Mouse (Mus musculus): ENCODE data around the gene Spata13. TPM values are rescaled to one million over a fixed set of nuclear protein-coding genes. Genes with fewer than 3 reads are reported as not detected.

Spata13 gene
- polyA plus RNA-seq, 1 experiment from 2014 or later, result 0.43 TPM

DNA sequence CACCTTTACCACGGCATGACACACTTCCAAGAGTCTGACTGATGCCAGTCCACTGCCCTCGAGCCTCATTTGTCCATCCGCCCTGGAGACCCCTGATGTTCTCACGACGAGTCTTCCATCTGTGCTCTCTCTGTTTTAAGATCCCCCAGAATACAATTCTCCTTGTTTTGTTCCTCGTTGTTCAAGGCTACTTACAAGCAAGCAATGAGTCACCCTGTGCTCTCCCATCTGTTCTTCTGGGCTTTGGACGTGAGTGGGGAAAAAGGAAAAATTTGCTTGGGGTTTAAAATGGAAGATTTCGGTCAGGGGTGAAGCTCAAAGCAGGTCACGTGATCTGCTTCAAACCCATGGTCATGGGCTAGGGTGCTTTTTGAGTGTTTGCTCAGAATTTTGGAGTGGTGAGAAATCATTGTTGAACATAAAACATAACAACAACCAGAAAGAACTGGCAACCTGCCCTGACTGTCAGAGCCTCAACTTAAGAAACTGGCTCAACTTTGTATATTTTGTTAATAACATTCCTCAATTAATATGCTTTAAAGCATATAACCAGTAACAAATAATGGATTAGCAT lies 3.8 kb upstream of the Spata13 start:
- Histone ChIP-seq H3K27ac (no peak overlapping the region), H3K79me2 (ENCODE audit: inconsistent target) (no peaks in the 10 kb centered on the region), H3K4me3 (ENCODE audit: inconsistent target) (no peak overlapping the region), H3K36me3 (ENCODE audit: inconsistent target) (no peaks in the 10 kb centered on the region)
- WGBS (ENCODE audit: missing documents), result 80% methylated on average over 9 of the region's 9 CpGs

DNA sequence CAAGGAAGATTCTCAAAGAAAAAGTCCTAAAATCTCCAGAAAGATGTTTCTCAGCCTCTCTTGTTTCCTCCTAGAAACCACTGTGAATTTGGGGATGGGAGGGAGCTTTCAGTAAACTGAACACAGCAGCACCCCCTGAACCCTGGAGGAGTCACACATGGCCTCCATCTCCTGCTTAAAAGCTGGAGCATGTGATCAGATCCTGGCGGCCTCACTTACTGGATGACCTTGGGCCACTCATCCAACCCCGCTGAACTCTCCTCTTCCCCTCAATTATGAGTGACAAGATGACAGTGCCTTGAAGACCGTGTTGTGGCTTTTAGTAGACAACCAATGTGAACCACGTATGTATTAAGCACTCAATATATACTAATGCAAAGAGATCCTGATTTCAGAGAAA lies 2.8 kb upstream of the Spata13 start:
- Histone ChIP-seq H3K79me2 (ENCODE audit: inconsistent target) (no peaks in the 10 kb centered on the region), H3K27ac (no peak overlapping the region), H3K36me3 (ENCODE audit: inconsistent target) (no peaks in the 10 kb centered on the region), H3K4me3 (ENCODE audit: inconsistent target) (no peak overlapping the region)
- 93% methylated on average over 4 of the region's 4 CpGs for WGBS (ENCODE audit: missing documents)

DNA sequence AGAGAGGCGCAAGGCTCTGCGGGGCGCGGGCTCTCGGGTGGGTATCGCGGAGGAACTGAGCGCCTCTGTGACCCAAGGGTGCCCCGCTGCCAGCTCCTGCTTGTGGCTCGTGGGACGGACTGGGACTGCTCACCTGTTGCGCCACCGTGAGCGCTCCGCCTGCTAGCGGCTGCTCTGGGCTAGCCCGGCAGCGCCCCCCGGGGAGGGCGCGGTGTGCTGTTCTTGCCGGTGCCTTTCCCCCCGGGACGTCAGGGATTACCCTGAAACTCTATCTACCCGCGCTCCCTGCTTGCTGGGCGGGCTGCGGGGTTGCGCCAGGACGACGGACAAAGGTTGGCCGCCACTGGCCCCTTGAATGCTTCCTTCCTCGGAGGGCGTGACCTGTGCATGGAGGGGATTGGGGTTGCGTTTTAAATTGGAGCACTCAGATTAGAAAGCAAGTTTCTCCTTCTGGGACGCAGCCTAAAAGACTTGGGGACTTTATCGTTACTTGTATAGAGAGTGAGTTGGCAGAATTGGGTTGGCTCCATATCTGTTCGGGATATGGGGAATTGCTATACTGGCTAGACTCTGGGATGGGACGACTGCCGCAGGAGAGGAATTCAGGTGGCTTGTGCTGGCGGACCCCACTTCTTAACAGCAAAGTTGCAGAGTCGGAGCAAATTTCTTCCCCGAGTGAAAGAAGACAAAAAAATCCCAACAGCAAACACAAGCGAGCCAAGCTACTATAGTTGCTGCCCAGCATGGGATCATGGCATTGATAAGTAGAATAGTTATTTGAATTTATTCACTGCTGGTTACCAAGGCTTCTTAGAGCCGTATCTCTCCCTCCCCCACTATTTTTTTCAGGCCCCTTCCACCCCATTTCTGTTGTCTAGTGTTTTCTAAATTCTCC lies 1.3 kb downstream of the Spata13 start:
- H3K27ac ChIP-seq, result no peak overlapping the region
- H3K36me3 ChIP-seq (ENCODE audit: inconsistent target), result no peaks in the 10 kb centered on the region
- no peak overlapping the region for H3K4me3 ChIP-seq (ENCODE audit: inconsistent target)
- H3K79me2 ChIP-seq (ENCODE audit: inconsistent target), result no peaks in the 10 kb centered on the region
- WGBS (ENCODE audit: missing documents), result 2% methylated on average over 43 of the region's 45 CpGs

DNA sequence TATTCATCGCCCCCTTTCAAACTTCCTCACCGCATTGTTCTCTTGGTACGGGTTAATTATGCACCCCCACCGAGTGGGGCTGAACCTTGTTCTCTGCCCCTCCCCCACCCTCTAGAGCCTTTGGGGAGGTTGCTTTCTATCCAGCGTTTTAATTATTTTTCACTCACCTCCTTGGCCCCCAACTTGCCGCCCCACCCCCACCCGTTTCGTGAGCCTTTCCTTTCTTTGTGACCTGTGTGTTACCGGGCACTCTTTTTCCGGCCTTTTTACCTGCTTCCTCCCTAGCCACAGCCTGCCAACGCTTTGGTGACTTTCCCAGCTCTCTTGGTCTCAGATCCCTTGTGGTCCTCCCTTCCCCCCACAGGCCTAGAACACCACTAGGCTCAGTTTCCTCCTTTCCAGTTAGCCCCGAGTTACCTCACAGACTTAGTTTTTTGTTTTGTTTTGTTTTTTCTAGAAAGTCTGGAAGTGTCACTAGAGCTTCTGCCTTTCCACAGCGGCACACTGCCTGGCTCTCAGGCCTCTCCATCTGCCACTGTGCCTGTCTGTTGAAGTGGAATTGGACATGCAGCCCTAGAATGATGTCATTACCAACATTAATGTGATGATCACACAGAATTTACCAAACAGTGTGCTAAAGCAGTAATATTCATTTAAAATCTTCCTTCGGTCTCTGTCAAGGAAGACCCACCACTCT lies 2.3 kb downstream of the Spata13 start:
- H3K4me3 ChIP-seq (ENCODE audit: inconsistent target), result no peak overlapping the region

DNA sequence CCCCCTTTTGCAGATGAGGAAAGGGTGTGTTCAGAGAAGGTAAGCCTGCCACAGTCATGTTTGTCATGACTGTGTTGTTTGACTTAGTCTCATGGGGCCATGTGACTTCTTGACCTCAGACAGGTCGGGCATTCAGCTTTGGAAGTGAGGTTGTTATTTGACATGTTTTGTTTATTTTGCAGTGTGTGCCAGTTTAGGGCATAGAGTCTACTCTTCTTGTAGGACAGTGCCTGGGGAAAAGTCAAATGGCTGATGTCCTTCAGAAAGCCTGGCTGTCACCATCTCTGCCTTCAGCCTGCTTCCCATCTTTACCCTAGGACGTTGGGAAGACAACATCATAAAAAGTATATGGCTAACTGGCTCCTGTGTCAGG lies 2.8 kb downstream of the Spata13 start:
- no peak overlapping the region for H3K4me3 ChIP-seq (ENCODE audit: inconsistent target)
- H3K79me2 ChIP-seq (ENCODE audit: inconsistent target), result no peaks in the 10 kb centered on the region
- no peak overlapping the region for H3K27ac ChIP-seq
- no peaks in the 10 kb centered on the region for H3K36me3 ChIP-seq (ENCODE audit: inconsistent target)
- 71% methylated on average over 2 of the region's 2 CpGs for WGBS (ENCODE audit: missing documents)

More for the DNA sequence above, 2.3 kb downstream of the Spata13 start:
- H3K36me3 ChIP-seq (ENCODE audit: inconsistent target), result no peaks in the 10 kb centered on the region
- H3K79me2 ChIP-seq (ENCODE audit: inconsistent target), result no peaks in the 10 kb centered on the region
- no peak overlapping the region for H3K27ac ChIP-seq
- WGBS (ENCODE audit: missing documents), result 15% methylated on average over 13 of the region's 14 CpGs

DNA sequence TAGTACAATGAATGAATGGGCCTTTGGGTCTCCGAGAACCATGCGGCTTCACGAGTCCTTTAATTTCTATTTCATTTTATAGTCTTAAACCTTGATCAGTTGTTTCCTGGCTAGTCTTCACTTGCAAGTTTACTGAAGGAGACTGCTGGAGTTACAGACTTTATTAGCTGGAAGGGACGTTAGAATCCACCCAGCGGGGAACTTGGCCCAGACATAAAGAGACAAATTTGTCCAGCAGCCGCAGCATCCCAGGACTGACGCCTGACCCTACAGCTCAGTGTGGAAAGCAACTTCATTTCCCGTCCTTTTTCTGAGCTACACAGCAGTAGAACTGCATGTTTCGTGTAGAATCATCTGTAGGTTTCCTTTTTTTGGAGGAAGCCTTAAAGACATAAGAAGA lies 3.2 kb downstream of the Spata13 start:
- Histone ChIP-seq H3K36me3 (ENCODE audit: inconsistent target) (no peaks in the 10 kb centered on the region), H3K27ac (no peak overlapping the region), H3K79me2 (ENCODE audit: inconsistent target) (no peaks in the 10 kb centered on the region), H3K4me3 (ENCODE audit: inconsistent target) (no peak overlapping the region)
- WGBS (ENCODE audit: missing documents), result 90% methylated on average over 9 of the region's 9 CpGs

DNA sequence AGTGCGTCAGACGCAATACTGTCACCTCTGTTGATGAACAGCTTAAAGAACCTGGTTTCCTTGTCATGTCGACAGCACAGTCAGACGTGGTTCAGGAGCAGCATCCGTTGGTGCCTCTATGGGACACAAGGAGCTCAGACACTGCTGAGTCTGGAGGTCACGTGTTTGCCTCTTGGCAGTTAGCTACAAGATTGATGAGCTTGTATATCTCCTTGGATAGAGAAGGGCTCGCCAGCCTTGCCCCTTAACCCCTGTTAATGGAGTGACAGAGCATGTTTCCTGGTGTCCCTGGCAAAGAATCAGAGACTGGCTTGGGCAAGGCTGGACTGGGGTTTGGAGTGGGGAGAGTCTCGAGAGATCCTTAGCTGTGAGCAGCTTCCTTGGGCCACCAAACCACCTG lies 4.4 kb downstream of the Spata13 start:
- H3K79me2 ChIP-seq (ENCODE audit: inconsistent target), result no peaks in the 10 kb centered on the region
- H3K36me3 ChIP-seq (ENCODE audit: inconsistent target), result no peaks in the 10 kb centered on the region
- 93% methylated on average over 8 of the region's 8 CpGs for WGBS (ENCODE audit: missing documents)
- H3K27ac ChIP-seq, result no peak overlapping the region
- H3K4me3 ChIP-seq (ENCODE audit: inconsistent target), result no peak overlapping the region

DNA sequence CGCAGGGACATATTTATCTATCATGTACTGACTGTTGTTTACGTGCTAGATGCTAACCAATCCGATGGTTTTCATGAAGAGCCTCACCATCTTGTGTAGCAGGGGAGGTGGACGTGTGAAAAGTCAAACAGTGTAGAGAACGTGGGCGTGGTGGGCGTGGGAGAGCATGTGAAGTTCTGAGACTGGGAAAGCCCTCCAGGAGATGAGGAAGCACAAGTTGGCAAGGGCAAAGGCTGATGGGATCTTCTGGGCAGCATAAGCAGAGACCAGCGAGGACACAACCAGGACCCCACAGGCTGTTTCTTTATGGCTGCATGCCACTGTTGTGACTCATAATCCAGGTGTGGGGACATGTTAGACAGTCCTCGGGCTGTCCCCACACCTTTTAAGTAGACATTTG lies 5.4 kb downstream of the Spata13 start:
- WGBS (ENCODE audit: missing documents), result 82% methylated on average over 9 of the region's 9 CpGs
- H3K4me3 ChIP-seq (ENCODE audit: inconsistent target), result no peak overlapping the region
- no peak overlapping the region for H3K27ac ChIP-seq
- no peaks in the 10 kb centered on the region for H3K79me2 ChIP-seq (ENCODE audit: inconsistent target)
- no peaks in the 10 kb centered on the region for H3K36me3 ChIP-seq (ENCODE audit: inconsistent target)

DNA sequence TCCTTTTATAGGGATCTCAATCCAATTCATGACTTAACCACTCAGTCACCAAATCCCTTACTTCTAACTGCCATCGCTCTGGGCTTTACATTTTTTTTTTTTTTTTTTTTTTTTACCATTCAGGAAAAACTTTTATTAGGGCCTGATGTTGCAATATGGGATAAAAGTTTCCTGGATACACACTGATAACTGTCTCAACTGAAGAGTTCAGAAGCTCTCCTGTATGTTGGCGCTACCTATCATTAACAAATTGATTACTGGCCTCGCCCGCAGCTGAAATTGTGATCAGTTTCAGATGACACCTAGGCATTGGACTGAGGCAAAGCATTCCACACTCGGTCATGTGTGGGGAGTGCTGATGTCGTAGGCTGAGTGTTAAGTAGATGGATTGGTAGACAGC lies 7.3 kb downstream of the Spata13 start:
- H3K36me3 ChIP-seq (ENCODE audit: inconsistent target), result no peaks in the 10 kb centered on the region
- no peak overlapping the region for H3K27ac ChIP-seq
- no peak overlapping the region for H3K4me3 ChIP-seq (ENCODE audit: inconsistent target)
- 98% methylated on average over 6 of the region's 6 CpGs for WGBS (ENCODE audit: missing documents)
- H3K79me2 ChIP-seq (ENCODE audit: inconsistent target), result no peaks in the 10 kb centered on the region

DNA sequence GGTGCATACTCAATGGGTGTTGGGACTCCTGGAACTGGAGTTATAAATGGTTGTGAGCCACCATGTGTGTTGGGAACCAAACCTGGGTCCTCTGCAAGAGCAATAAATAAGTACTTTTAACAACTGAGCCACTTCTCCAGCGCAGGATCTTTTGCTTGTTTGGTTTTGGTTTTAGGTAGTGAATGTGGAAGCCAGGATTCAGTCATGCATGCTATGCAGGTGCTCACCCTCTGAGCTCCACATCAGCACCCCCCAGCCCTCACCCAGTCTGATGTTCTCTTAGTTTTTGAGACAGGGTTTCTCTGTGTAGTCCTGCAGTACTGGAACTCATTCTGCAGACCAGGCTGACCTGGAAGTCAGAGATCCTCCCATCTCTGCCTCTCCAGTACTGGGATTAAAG lies 8.3 kb downstream of the Spata13 start:
- 93% methylated on average over 1 of the region's 1 CpGs for WGBS (ENCODE audit: missing documents)
- no peak overlapping the region for H3K4me3 ChIP-seq (ENCODE audit: inconsistent target)
- H3K36me3 ChIP-seq (ENCODE audit: inconsistent target), result no peaks in the 10 kb centered on the region

DNA sequence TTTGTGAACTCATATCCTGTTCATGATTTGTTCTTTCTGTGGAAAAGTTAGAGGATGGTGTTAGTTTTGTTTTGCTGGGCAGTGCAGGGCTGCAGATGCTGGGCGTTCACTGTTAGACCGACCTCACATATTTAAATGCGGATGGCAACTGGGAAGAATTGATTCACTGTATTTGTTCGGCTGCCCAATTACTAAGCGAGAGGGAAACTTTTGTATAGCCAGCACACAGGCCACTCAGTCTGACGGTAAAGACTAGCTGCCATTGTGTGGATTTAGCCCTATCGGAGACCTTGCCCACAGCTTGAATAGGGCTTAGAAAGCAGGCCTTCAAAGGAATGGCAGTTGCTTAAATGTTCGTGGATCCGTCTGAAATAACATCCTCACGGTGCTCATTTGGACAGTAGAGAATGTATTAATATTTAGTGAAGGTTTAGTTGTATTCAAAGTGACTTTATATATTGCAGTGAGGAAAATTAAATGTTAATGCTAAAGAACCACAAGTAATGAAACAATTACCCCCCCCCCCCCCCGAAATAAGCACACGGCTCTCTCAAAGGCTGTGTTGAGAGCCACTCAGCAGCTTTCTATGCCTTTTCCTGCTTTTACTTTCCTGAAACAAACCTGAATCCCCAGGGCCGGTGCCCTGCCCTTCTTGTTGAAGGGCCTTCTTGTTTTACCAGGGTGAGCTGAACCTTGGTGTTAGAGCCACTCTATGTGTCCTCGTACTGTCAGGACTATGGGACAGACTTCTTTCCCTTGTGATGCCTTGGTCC lies 9.5 kb downstream of the Spata13 start:
- Histone ChIP-seq H3K36me3 (ENCODE audit: inconsistent target) (no peaks in the 10 kb centered on the region), H3K4me3 (ENCODE audit: inconsistent target) (no peak overlapping the region), H3K27ac (no peak overlapping the region), H3K79me2 (ENCODE audit: inconsistent target) (no peaks in the 10 kb centered on the region)
- 98% methylated on average over 14 of the region's 14 CpGs for WGBS (ENCODE audit: missing documents)

More for the DNA sequence above, 8.3 kb downstream of the Spata13 start:
- Histone ChIP-seq H3K79me2 (ENCODE audit: inconsistent target) (no peaks in the 10 kb centered on the region), H3K27ac (no peak overlapping the region)

DNA sequence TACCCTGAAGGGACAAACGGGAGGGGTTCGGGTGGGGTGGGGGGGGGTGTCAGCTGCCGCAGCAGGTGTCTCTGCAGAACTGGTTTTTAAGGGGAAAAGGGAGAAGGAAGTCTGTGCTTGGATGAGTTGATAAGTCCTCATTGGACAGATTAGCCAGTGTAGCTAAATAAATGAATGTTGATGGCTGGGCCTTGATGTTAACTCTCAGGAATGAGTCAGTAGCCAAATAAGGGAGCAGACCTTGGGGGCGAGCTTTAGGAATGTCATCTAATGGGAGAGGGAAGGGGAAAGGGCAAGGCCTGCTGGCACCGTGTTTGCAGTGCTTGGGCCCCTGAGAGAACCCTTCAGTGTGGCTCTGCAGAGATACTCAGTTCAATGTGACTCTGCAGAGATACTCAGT lies 12.6 kb downstream of the Spata13 start:
- Histone ChIP-seq H3K27ac (no peak overlapping the region), H3K36me3 (ENCODE audit: inconsistent target) (no peaks in the 10 kb centered on the region), H3K79me2 (ENCODE audit: inconsistent target) (no peaks in the 10 kb centered on the region), H3K4me3 (ENCODE audit: inconsistent target) (no peak overlapping the region)
- WGBS (ENCODE audit: missing documents), result 86% methylated on average over 4 of the region's 5 CpGs

DNA sequence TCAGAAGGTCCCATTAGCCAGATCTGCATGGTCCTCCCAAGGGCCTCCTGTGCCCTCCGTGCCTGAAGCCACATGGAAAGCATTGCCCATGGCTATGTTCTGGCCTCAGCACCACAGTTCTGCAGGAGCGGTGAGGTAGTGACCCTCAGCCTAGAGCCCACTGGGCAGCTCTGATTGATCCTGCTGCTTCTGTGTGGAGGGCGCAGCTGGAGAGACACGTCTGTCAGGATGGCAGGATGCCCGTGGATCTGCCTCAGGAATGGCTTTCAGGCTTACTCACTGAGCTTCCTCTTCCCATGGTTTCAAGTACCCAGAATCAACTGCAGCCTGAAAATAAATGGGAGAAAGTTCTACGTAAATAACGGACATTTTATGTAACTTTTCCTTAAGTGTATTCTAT lies 14.1 kb downstream of the Spata13 start:
- H3K36me3 ChIP-seq (ENCODE audit: inconsistent target), result no peaks in the 10 kb centered on the region

DNA sequence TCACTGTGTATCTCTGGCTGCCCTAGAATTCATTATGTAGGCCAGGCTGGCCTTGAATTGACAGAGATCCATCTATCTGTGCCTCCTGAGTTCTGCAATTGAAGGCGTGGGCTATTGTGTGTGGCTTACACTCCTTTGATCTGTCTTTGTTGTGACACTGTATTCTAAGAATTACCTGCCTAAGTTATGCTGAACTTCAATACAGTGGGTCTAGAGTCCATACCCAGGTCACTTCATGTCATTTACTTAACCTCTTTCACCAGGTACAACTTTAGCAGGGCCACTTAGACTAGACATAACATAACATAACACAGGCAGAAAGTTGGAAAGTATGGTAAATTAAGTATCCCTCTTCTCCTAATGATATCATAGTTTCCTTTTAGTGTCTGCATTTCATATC lies 15.2 kb downstream of the Spata13 start:
- 100% methylated on average over 1 of the region's 1 CpGs for WGBS (ENCODE audit: missing documents)
- no peak overlapping the region for H3K27ac ChIP-seq
- H3K79me2 ChIP-seq (ENCODE audit: inconsistent target), result no peaks in the 10 kb centered on the region
- no peaks in the 10 kb centered on the region for H3K36me3 ChIP-seq (ENCODE audit: inconsistent target)
- no peak overlapping the region for H3K4me3 ChIP-seq (ENCODE audit: inconsistent target)

More for the DNA sequence above, 14.1 kb downstream of the Spata13 start:
- 96% methylated on average over 7 of the region's 7 CpGs for WGBS (ENCODE audit: missing documents)
- Histone ChIP-seq H3K27ac (no peak overlapping the region), H3K4me3 (ENCODE audit: inconsistent target) (no peak overlapping the region), H3K79me2 (ENCODE audit: inconsistent target) (no peaks in the 10 kb centered on the region)
